Mouse (Mus musculus) hindlimb bud, embryonic 11.5 days (tissue): ENCODE data around the gene Spag17.
"Not testable (repeated sequence)": the region's sequence is repeated elsewhere in the genome, so short reads cannot be mapped to it uniquely, and the experiment has no call there.

Experiments used
- DNase-seq: peaks from one replicate; pipeline ENCODE4 v3.0.0-alpha.2; 2012; ENCODE audit warnings: low read depth, low spot score; ENCODE audit errors: extremely low spot score

The Spag17 gene

GRCm38 (mm10) chr3:99885187-99885811, at the start of gene Spag17:
Gene Spag17 (plus strand): TSS chr3:99885406.
- no peak for DNase-seq

- no peak for DNase-seq
Observed at GRCm38 (mm10) chr3:99842333-99842732, 42.9 kb upstream of the Spag17 start.

GRCm38 (mm10) chr3:99842808-99843207, 42.4 kb upstream of the Spag17 start:
- DNase-seq: no peak

- no peak for DNase-seq
Observed at GRCm38 (mm10) chr3:99843233-99843632, 42.0 kb upstream of the Spag17 start.

GRCm38 (mm10) chr3:99850926-99851325, 34.3 kb upstream of the Spag17 start:
- DNase-seq: no peak

GRCm38 (mm10) chr3:99854595-99854994, 30.6 kb upstream of the Spag17 start:
- no peak for DNase-seq

- DNase-seq: no peak
Observed at GRCm38 (mm10) chr3:99858922-99859321, 26.3 kb upstream of the Spag17 start.

- DNase-seq: no peak
Observed at GRCm38 (mm10) chr3:99864706-99865105, 20.5 kb upstream of the Spag17 start.

- DNase-seq: no peak
Observed at GRCm38 (mm10) chr3:99875137-99875536, 10.1 kb upstream of the Spag17 start.

- no peak for DNase-seq
Observed at GRCm38 (mm10) chr3:99881498-99881897, 3.7 kb upstream of the Spag17 start.

GRCm38 (mm10) chr3:99883988-99884564, 1.1 kb upstream of the Spag17 start:
- no peak for DNase-seq

GRCm38 (mm10) chr3:99894741-99895140, 9.5 kb downstream of the Spag17 start:
- not testable (repeated sequence) for DNase-seq

GRCm38 (mm10) chr3:99913809-99914439, 28.7 kb downstream of the Spag17 start:
- DNase-seq: no peak

- DNase-seq: no peak
Observed at GRCm38 (mm10) chr3:99922944-99923343, 37.7 kb downstream of the Spag17 start.

GRCm38 (mm10) chr3:99930920-99931620, 45.9 kb downstream of the Spag17 start:
- DNase-seq: no peak

- DNase-seq: no peak
Observed at GRCm38 (mm10) chr3:99936159-99936558, 51.0 kb downstream of the Spag17 start.

GRCm38 (mm10) chr3:99938611-99939286, 53.5 kb downstream of the Spag17 start:
- DNase-seq: peak; percentile 87

- DNase-seq: no peak
Observed at GRCm38 (mm10) chr3:99945171-99945570, 60.0 kb downstream of the Spag17 start.

- DNase-seq: no peak
Observed at GRCm38 (mm10) chr3:99954039-99954602, 68.9 kb downstream of the Spag17 start.

- DNase-seq: no peak
Observed at GRCm38 (mm10) chr3:99956517-99956916, 71.3 kb downstream of the Spag17 start.
